Mouse (Mus musculus): ENCODE measurements around the gene Spsb3.

DNA sequence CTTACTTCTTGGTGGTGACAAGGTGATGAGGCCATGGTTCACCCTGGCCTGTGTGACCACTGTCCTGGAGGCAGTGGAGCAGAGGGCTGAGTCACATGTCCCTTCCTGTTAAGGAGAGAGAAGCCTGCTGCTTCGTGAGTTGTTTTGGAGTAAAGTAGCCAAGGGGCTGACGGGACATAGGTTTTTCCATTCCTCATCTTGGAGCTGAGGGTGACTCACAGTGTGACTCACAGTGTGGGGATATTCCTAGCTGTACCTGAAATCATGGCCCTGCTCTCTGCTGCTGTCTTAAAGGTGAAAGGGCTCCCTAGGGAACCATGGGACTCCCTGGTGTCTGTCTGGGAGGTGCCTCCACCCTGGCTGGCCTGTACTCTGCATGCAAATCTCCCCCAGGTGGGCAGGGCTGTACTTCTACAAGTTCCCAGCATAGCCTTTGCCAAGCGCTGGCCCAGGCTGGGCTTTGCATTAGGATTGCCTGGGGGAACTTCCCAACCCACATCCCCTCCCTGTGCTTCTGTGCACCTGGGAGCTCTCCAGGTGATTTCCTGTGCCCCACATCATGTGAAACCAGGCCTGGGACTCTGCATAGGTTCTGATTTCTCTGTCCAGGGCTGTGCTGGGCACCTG, 30.5 kb upstream of the Spsb3 start:
- TF ChIP-seq CTCF (IDR thresholded peaks at IDR 0.05) (no peak), POLR2A (IDR thresholded peaks at IDR 0.05; ENCODE audit: insufficient read depth, low read depth, low read length) (no peak)

Data from heart, adult 2 months (tissue).